In the genomic region with DNA sequence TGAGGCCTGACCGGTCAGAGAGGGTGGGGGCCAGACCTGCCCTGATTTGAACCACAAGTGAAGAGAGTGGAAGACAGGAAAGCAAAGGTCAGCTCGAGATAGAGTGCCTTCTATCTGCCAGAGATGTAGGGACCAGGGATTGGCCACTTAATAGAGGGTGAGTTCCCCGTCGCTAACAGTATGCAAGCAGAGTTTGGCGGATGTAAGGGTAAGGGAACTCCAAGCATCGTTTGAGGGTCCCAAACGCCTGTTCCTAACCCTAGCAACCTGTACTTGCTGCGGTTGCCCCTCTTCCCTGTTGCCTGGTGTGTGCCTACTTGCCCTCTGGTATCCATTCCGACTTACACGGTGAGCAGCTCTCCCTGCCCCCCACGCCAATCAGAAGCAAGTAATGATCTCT, we compare ENCODE assay signal across 15 mouse cellular contexts. TPM values are rescaled to one million over a fixed set of nuclear protein-coding genes. Genes with fewer than 3 reads are reported as not detected.
DNase-seq lines count a peak whose midpoint lies in the region; ATAC-seq lines count a peak whose summit lies in the region.
"Had no signal": no experiment of that assay in that cellular context is flagged by ENCODE, and none has a peak within 500 bp of the region (broad histone marks: within the 10 kb centered on the region; RNA-seq: fewer than 3 reads in every experiment).

No protein-coding gene starts in this region.

- H3K4me1 ChIP-seq in forebrain, embryonic 10.5 days = peaks cover 62% of the 10 kb centered on the region
- H3K4me1 ChIP-seq in forebrain, embryonic 11.5 days (replicated peaks; ENCODE audit: control insufficient read depth, insufficient read depth, low read length) = peaks cover 9% of the 10 kb centered on the region; the same call in 1 of the 2 replicates
- peaks cover 62% of the 10 kb centered on the region for H3K4me1 ChIP-seq in hindbrain, embryonic 12.5 days
- H3K4me1 ChIP-seq in hindbrain, embryonic 14.5 days (replicated peaks; ENCODE audit: control insufficient read depth, insufficient read depth, low read length) = peaks cover 28% of the 10 kb centered on the region
- peaks cover 83% of the 10 kb centered on the region for H3K4me1 ChIP-seq in embryonic facial prominence, embryonic 10.5 days
- peaks cover 61% of the 10 kb centered on the region for H3K4me1 ChIP-seq in limb, embryonic 12.5 days (replicated peaks)

- no peaks in the 10 kb centered on the region; the same call in 1 of the 2 replicates for H3K36me3 ChIP-seq in forebrain, embryonic 10.5 days (replicated peaks)
- no peaks in the 10 kb centered on the region for H3K36me3 ChIP-seq in forebrain, embryonic 11.5 days (ENCODE audit: control insufficient read depth, insufficient read depth, low read length)
- H3K36me3 ChIP-seq in hindbrain, embryonic 12.5 days = peaks cover 4% of the 10 kb centered on the region; the same call in 1 of the 2 replicates
- H3K36me3 ChIP-seq in hindbrain, embryonic 14.5 days (replicated peaks; ENCODE audit: control insufficient read depth, insufficient read depth) = peaks cover 50% of the 10 kb centered on the region
- peaks cover 30% of the 10 kb centered on the region for H3K36me3 ChIP-seq in embryonic facial prominence, embryonic 10.5 days (replicated peaks)
- peaks cover 29% of the 10 kb centered on the region for H3K36me3 ChIP-seq in limb, embryonic 12.5 days

- no peak for ATAC-seq in forebrain, embryonic 11.5 days (replicated peaks; ENCODE audit: low FRiP score)
- ATAC-seq in hindbrain, embryonic 12.5 days (ENCODE audit: low FRiP score) = no peak
- ATAC-seq in hindbrain, embryonic 14.5 days (ENCODE audit: low FRiP score) = no peak
- ATAC-seq in limb, embryonic 12.5 days (ENCODE audit: insufficient number of reproducible peaks, insufficient read depth, low FRiP score, low TSS enrichment, low read depth) = no peak
- ATAC-seq: activated CD4-positive, CD25-positive, alpha-beta regulatory T cell, adult 4 months; hindbrain, postnatal 0 days had no signal

- no peaks in the 10 kb centered on the region for H3K9me3 ChIP-seq in forebrain, embryonic 10.5 days
- no peaks in the 10 kb centered on the region for H3K9me3 ChIP-seq in forebrain, embryonic 11.5 days (ENCODE audit: control insufficient read depth, low read length)
- H3K9me3 ChIP-seq in hindbrain, embryonic 12.5 days (replicated peaks) = no peaks in the 10 kb centered on the region
- no peaks in the 10 kb centered on the region for H3K9me3 ChIP-seq in hindbrain, embryonic 14.5 days (ENCODE audit: control insufficient read depth, low read length)
- H3K9me3 ChIP-seq in embryonic facial prominence, embryonic 10.5 days = no peaks in the 10 kb centered on the region
- no peaks in the 10 kb centered on the region for H3K9me3 ChIP-seq in limb, embryonic 12.5 days

- peak overlapping the region; percentile 84 for H3K27ac ChIP-seq in forebrain, embryonic 10.5 days
- no peak overlapping the region for H3K27ac ChIP-seq in forebrain, embryonic 11.5 days (ENCODE audit: low read depth, low read length)
- H3K27ac ChIP-seq in hindbrain, embryonic 12.5 days = peak overlapping the region; percentile 87; the same call in 1 of the 2 replicates
- no peak overlapping the region for H3K27ac ChIP-seq in hindbrain, embryonic 14.5 days
- peak overlapping the region; percentile 95 for H3K27ac ChIP-seq in embryonic facial prominence, embryonic 10.5 days (replicated peaks)
- peak overlapping the region; percentile 100 for H3K27ac ChIP-seq in limb, embryonic 12.5 days
- H3K27ac ChIP-seq: hindbrain, postnatal 0 days had no signal

- H3K27me3 ChIP-seq in forebrain, embryonic 10.5 days (ENCODE audit: poor library complexity, severe bottlenecking) = peaks cover 37% of the 10 kb centered on the region
- H3K27me3 ChIP-seq in forebrain, embryonic 11.5 days (ENCODE audit: control insufficient read depth, insufficient read depth, low read length) = no peaks in the 10 kb centered on the region
- H3K27me3 ChIP-seq in hindbrain, embryonic 12.5 days = peaks cover 25% of the 10 kb centered on the region
- H3K27me3 ChIP-seq in hindbrain, embryonic 14.5 days (ENCODE audit: control insufficient read depth, insufficient read depth, low read length) = no peaks in the 10 kb centered on the region
- H3K27me3 ChIP-seq in embryonic facial prominence, embryonic 10.5 days (replicated peaks; ENCODE audit: low read depth, poor library complexity, severe bottlenecking) = peaks cover 30% of the 10 kb centered on the region
- H3K27me3 ChIP-seq in limb, embryonic 12.5 days = no peaks in the 10 kb centered on the region

- no peak overlapping the region for H3K9ac ChIP-seq in forebrain, embryonic 11.5 days (ENCODE audit: low read length)
- H3K9ac ChIP-seq in hindbrain, embryonic 12.5 days = no peak overlapping the region
- no peak overlapping the region for H3K9ac ChIP-seq in hindbrain, embryonic 14.5 days
- no peak overlapping the region for H3K9ac ChIP-seq in limb, embryonic 12.5 days (replicated peaks)

- DNase-seq in forebrain, embryonic 10.5 days (ENCODE audit: extremely low spot score, low spot score) = no peak
- DNase-seq in forebrain, embryonic 11.5 days (ENCODE audit: low spot score) = no peak
- no peak for DNase-seq in hindbrain, embryonic 14.5 days (ENCODE audit: low spot score)
- DNase-seq in embryonic facial prominence, embryonic 10.5 days (ENCODE audit: low spot score) = no peak
- DNase-seq in embryo, embryonic 9.5 days (ENCODE audit: extremely low spot score) = no peak
- DNase-seq in gastrocnemius, adult 18-20 months (ENCODE audit: low spot score) = no peak
- DNase-seq: kidney, postnatal 14 days; liver; thymus, postnatal 14 days had no signal

- WGBS in forebrain, embryonic 10.5 days = 75% methylated on average over 11 of the region's 11 CpGs
- 68% methylated on average over 11 of the region's 11 CpGs for WGBS in forebrain, embryonic 11.5 days
- WGBS in hindbrain, embryonic 12.5 days = 61% methylated on average over 11 of the region's 11 CpGs
- 70% methylated on average over 11 of the region's 11 CpGs for WGBS in hindbrain, embryonic 14.5 days
- WGBS in embryonic facial prominence, embryonic 10.5 days = 55% methylated on average over 11 of the region's 11 CpGs
- WGBS in limb, embryonic 12.5 days = 48% methylated on average over 11 of the region's 11 CpGs

- peak overlapping the region; percentile 20; the same call in 1 of the 2 replicates for H3K4me3 ChIP-seq in forebrain, embryonic 10.5 days
- H3K4me3 ChIP-seq in forebrain, embryonic 11.5 days (ENCODE audit: low read depth, low read length) = no peak overlapping the region
- no peak overlapping the region for H3K4me3 ChIP-seq in hindbrain, embryonic 12.5 days
- no peak overlapping the region for H3K4me3 ChIP-seq in hindbrain, embryonic 14.5 days (replicated peaks; ENCODE audit: low read length)
- peak overlapping the region; percentile 63; the same call in 1 of the 2 replicates for H3K4me3 ChIP-seq in embryonic facial prominence, embryonic 10.5 days
- no peak overlapping the region for H3K4me3 ChIP-seq in limb, embryonic 12.5 days (replicated peaks)

- H3K4me2 ChIP-seq in forebrain, embryonic 11.5 days (ENCODE audit: low read depth, low read length, severe bottlenecking) = no peak overlapping the region
- H3K4me2 ChIP-seq in hindbrain, embryonic 12.5 days (replicated peaks) = no peak overlapping the region
- no peak overlapping the region for H3K4me2 ChIP-seq in hindbrain, embryonic 14.5 days (replicated peaks)
- H3K4me2 ChIP-seq in limb, embryonic 12.5 days = peak overlapping the region; percentile 93

RNA-seq across cellular contexts. Expression of gene Ciz1, which starts 31.4 kb away (rescaled TPM):
- 57.7 and 70.3 TPM in 2 replicates for polyA plus RNA-seq in forebrain, embryonic 10.5 days (2016; fragmentation: Nextera tagmentation; extraction: Ambion mirVana)
- 62.6 and 69.0 TPM in 2 replicates for polyA plus RNA-seq in forebrain, embryonic 11.5 days (2014; fragmentation: Nextera tagmentation; extraction: Ambion mirVana)
- polyA plus RNA-seq in hindbrain, embryonic 12.5 days (2016; fragmentation: Nextera tagmentation; extraction: Ambion mirVana) = 59.1 and 66.3 TPM in 2 replicates
- polyA plus RNA-seq in hindbrain, embryonic 14.5 days (2014; fragmentation: Nextera tagmentation; extraction: Ambion mirVana) = 47.5 and 49.1 TPM in 2 replicates
- polyA plus RNA-seq in embryonic facial prominence, embryonic 10.5 days (2016; fragmentation: Nextera tagmentation; extraction: Ambion mirVana) = 65.8 and 66.4 TPM in 2 replicates
- 55.4 and 62.1 TPM in 2 replicates for polyA plus RNA-seq in limb, embryonic 12.5 days (2016; fragmentation: Nextera tagmentation; extraction: Ambion mirVana)
- total RNA-seq in gastrocnemius, adult 18-20 months (2021) = 10 to 100 TPM; 25.6 to 27.5 TPM

RNA-seq across cellular contexts. Expression of gene Dnm1, which starts 32.4 kb away (rescaled TPM):
- polyA plus RNA-seq in forebrain, embryonic 10.5 days (2016; fragmentation: Nextera tagmentation; extraction: Ambion mirVana) = 7.8 and 9.7 TPM in 2 replicates
- polyA plus RNA-seq in forebrain, embryonic 11.5 days (2014; fragmentation: Nextera tagmentation; extraction: Ambion mirVana) = 12.4 and 12.8 TPM in 2 replicates
- 44.4 and 47.5 TPM in 2 replicates for polyA plus RNA-seq in hindbrain, embryonic 12.5 days (2016; fragmentation: Nextera tagmentation; extraction: Ambion mirVana)
- 123 and 132 TPM in 2 replicates for polyA plus RNA-seq in hindbrain, embryonic 14.5 days (2014; fragmentation: Nextera tagmentation; extraction: Ambion mirVana)
- 20.7 and 23.5 TPM in 2 replicates for polyA plus RNA-seq in embryonic facial prominence, embryonic 10.5 days (2016; fragmentation: Nextera tagmentation; extraction: Ambion mirVana)
- polyA plus RNA-seq in limb, embryonic 12.5 days (2016; fragmentation: Nextera tagmentation; extraction: Ambion mirVana) = 38.8 and 46.8 TPM in 2 replicates
- 1 to 10 TPM; 3.5 to 5.3 TPM for total RNA-seq in gastrocnemius, adult 18-20 months (2021)
- total RNA-seq: common myeloid progenitor, adult 5-6 weeks; megakaryocyte-erythroid progenitor cell, adult 5-6 weeks had no signal
- polyA plus RNA-seq: activated CD4-positive, CD25-positive, alpha-beta regulatory T cell, adult 4 months had no signal

RNA-seq across cellular contexts. Expression of gene Swi5, which starts 32.8 kb away (rescaled TPM):
- polyA plus RNA-seq in forebrain, embryonic 10.5 days (2016; fragmentation: Nextera tagmentation; extraction: Ambion mirVana) = 529 and 531 TPM in 2 replicates
- polyA plus RNA-seq in forebrain, embryonic 11.5 days (2014; fragmentation: Nextera tagmentation; extraction: Ambion mirVana) = 345 and 373 TPM in 2 replicates
- 380 and 382 TPM in 2 replicates for polyA plus RNA-seq in hindbrain, embryonic 12.5 days (2016; fragmentation: Nextera tagmentation; extraction: Ambion mirVana)
- polyA plus RNA-seq in hindbrain, embryonic 14.5 days (2014; fragmentation: Nextera tagmentation; extraction: Ambion mirVana) = 192 and 221 TPM in 2 replicates
- polyA plus RNA-seq in embryonic facial prominence, embryonic 10.5 days (2016; fragmentation: Nextera tagmentation; extraction: Ambion mirVana) = 522 and 535 TPM in 2 replicates
- 368 and 439 TPM in 2 replicates for polyA plus RNA-seq in limb, embryonic 12.5 days (2016; fragmentation: Nextera tagmentation; extraction: Ambion mirVana)
- total RNA-seq in gastrocnemius, adult 18-20 months (2021) = 100 to 1,000 TPM; 143 to 148 TPM

RNA-seq across cellular contexts. Expression of gene Golga2, which starts 33.5 kb away (rescaled TPM):
- polyA plus RNA-seq in forebrain, embryonic 10.5 days (2016; fragmentation: Nextera tagmentation; extraction: Ambion mirVana) = 16.6 and 17.4 TPM in 2 replicates
- polyA plus RNA-seq in forebrain, embryonic 11.5 days (2014; fragmentation: Nextera tagmentation; extraction: Ambion mirVana) = 22.4 and 22.6 TPM in 2 replicates
- polyA plus RNA-seq in hindbrain, embryonic 12.5 days (2016; fragmentation: Nextera tagmentation; extraction: Ambion mirVana) = 31.5 and 31.6 TPM in 2 replicates
- 26.4 and 29.6 TPM in 2 replicates for polyA plus RNA-seq in hindbrain, embryonic 14.5 days (2014; fragmentation: Nextera tagmentation; extraction: Ambion mirVana)
- 20.2 and 22.5 TPM in 2 replicates for polyA plus RNA-seq in embryonic facial prominence, embryonic 10.5 days (2016; fragmentation: Nextera tagmentation; extraction: Ambion mirVana)
- 24.9 and 28.4 TPM in 2 replicates for polyA plus RNA-seq in limb, embryonic 12.5 days (2016; fragmentation: Nextera tagmentation; extraction: Ambion mirVana)
- total RNA-seq in gastrocnemius, adult 18-20 months (2021) = 10 to 100 TPM; 56.7 to 56.9 TPM

Comparison
In these comparisons a context has a peak if more than half of its experiments do, and no peak if none do; other contexts are left out.
1. H3K27ac ChIP-seq: peak in forebrain, embryonic 10.5 days (single experiment), hindbrain, embryonic 12.5 days (single experiment), embryonic facial prominence, embryonic 10.5 days (single experiment) and limb, embryonic 12.5 days (single experiment); none in forebrain, embryonic 11.5 days (single experiment) and hindbrain, embryonic 14.5 days (single experiment).
2. H3K4me3 ChIP-seq: peak in forebrain, embryonic 10.5 days (single experiment) and embryonic facial prominence, embryonic 10.5 days (single experiment); none in forebrain, embryonic 11.5 days (single experiment), hindbrain, embryonic 12.5 days (single experiment), hindbrain, embryonic 14.5 days (single experiment) and limb, embryonic 12.5 days (single experiment).